Mouse (Mus musculus) lung, embryonic 15.5 days (tissue): ENCODE measurements around the gene Golga5. TPM values are rescaled to one million over a fixed set of nuclear protein-coding genes. Genes with fewer than 3 reads are reported as not detected.

Experiments used
- ATAC-seq: fragments of 200-750 bp; cut with Nextera tagmentation; 2 replicates; pipeline ENCODE4 v1.8.0; 2017; ENCODE audit warnings: moderate number of reproducible peaks, borderline replicate concordance; ENCODE audit not compliant: low FRiP score, low TSS enrichment; ENCODE audit errors: extremely low read depth
- H3K27ac ChIP-seq: fragments of 300-500 bp; sonication (generic); 2 replicates; pipeline ENCODE4 v1.5.1; 2015; ENCODE audit warnings: moderate library complexity, mild to moderate bottlenecking, inconsistent platforms
- H3K27me3 ChIP-seq: fragments of 300-500 bp; sonication (generic); 2 replicates; pipeline ENCODE4 v1.6.1; 2015; ENCODE audit warnings: inconsistent platforms
- H3K36me3 ChIP-seq: fragments of 300-500 bp; sonication (generic); 2 replicates; pipeline ENCODE4 v1.6.1; 2015; ENCODE audit warnings: inconsistent platforms
- H3K4me1 ChIP-seq: fragments of 300-500 bp; sonication (generic); 2 replicates; pipeline ENCODE4 v1.6.1; 2015; ENCODE audit warnings: inconsistent platforms
- H3K4me2 ChIP-seq: fragments of 300-500 bp; sonication (generic); 2 replicates; pipeline ENCODE4 v1.6.1; 2015; ENCODE audit warnings: inconsistent platforms, mild to moderate bottlenecking, moderate library complexity
- H3K4me3 ChIP-seq: fragments of 300-500 bp; sonication (generic); 2 replicates; pipeline ENCODE4 v1.5.1; 2015; ENCODE audit warnings: mild to moderate bottlenecking, inconsistent platforms
- H3K9ac ChIP-seq: fragments of 300-500 bp; sonication (generic); 2 replicates; pipeline ENCODE4 v1.6.1; 2015; ENCODE audit warnings: inconsistent platforms
- H3K9me3 ChIP-seq: fragments of 300-500 bp; sonication (generic); 2 replicates; pipeline ENCODE4 v1.6.1; 2016; ENCODE audit warnings: inconsistent platforms
- WGBS: fragments of 180-500 bp; shearing (Covaris S2); methylation state at CpG from one replicate; pipeline ENCODE4 v1.1.7; 2015; 5-methylcytosine and 5-hydroxymethylcytosine counted together
- polyA plus RNA-seq: library from polyadenylated mRNA; unstranded; fragments of >200 nt; fragmentation: Nextera tagmentation; extraction: Ambion mirVana; gene quantifications from 2 replicates; pipeline ENCODE4 v1.2.1, GENCODE M21; 2015

Golga5 gene
- polyA plus RNA-seq = 31.3 and 33.6 TPM in 2 replicates

DNA sequence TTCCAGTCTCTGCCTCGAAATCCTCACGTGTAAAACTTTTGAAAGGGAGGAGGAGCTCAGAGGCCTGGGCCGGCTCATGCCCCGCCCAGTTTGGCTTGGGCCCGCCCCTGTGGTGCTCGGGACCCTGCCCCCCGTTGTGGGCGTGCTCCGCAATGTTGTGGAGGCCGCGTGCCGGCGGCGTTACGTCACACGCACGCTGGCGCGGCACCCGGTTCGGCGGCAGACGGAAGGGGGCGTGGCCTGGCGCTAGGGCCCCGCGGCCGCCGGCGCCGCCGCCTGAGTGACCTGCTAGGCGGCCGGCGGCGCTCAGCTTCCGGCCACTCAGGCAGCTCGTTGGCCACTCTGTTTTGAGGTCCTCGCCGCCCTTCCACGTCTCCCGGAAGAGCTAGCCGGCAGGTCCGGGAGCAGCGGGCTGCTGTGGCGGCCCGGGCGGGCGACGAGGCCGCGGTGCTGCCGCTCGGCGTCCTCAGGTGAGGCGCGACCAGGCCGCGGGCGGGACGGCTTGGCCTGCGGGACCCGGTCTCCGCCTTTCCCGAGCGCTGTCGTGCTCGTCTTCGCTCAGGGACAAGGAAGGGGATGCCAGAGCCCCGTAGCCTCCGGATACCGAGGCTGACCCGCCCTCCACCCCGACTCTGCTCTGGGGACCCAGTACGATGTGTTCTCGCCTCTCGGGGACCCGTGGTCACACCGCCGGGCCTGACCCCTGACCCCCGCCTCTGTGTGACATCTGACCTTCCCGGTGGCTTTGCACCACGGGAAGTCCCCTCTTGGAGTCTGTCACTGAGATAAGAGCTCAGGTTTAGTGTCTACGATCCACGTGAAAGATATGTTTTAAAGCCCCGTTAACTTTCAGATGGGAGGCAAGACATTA lies at the start of gene Golga5:
Gene Golga5, plus strand, starts transcription at position 242 of the 871 bp plus-strand sequence.
- Histone ChIP-seq H3K36me3 (peaks cover 17% of the 10 kb centered on the region), H3K27ac (peak within 1 kb of the TSS; percentile 49), H3K27me3 (no peaks in the 10 kb centered on the region), H3K9ac (peak within 1 kb of the TSS; percentile 87), H3K4me3 (peak within 1 kb of the TSS; percentile 84), H3K9me3 (no peaks in the 10 kb centered on the region), H3K4me2 (peak within 1 kb of the TSS; percentile 85), H3K4me1 (peaks cover 9% of the 10 kb centered on the region)
- WGBS = under 1% methylated on average over 86 of the region's 86 CpGs
- ATAC-seq = peak; percentile 99

GRCm38 (mm10) chr12:102419544-102419943 lies 49.4 kb upstream of the Golga5 start:
- Histone ChIP-seq H3K27ac (peak overlapping the region; percentile 42; the same call in 1 of the 2 replicates), H3K9me3 (no peaks in the 10 kb centered on the region), H3K36me3 (peaks cover 6% of the 10 kb centered on the region; the same call in 1 of the 2 replicates), H3K9ac (no peak overlapping the region), H3K4me2 (no peak overlapping the region), H3K4me3 (no peak overlapping the region), H3K27me3 (no peaks in the 10 kb centered on the region), H3K4me1 (peaks cover 27% of the 10 kb centered on the region)
- 53% methylated on average over 3 of the region's 3 CpGs for WGBS
- no peak for ATAC-seq

DNA sequence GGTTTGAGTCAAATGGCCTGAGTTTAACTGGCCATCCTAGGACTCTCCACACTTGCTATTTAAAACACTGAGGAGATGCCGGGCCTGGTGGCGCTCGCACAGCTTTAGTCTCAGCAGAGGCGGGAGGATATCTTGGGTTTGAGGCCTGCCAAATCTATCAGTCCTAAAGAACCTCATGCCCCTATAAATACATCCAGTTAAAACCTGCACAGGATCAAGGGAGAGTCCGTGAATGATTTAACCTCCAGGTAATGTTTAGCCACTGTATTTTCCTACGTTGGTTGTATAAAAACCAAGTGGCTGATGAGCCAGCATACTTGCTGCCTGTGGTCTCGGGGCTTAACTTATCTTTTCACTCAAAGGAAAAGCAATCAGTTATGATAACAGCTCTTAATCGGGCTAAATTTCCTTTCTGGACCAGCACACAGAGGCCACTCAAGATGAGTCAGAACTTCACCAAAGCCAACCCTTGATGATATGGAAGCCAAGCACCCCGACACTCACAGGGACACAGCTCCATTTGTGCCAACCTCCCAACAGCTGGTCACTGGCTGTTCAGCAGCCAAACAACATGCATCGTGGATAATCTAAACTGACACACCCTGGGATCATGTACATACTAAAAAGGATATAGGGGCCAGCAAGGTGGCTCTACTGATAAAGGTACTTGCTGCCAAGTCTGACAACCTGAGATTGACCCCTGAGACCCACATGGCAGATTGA lies 48.6 kb upstream of the Golga5 start:
- Histone ChIP-seq H3K36me3 (peaks cover 6% of the 10 kb centered on the region; the same call in 1 of the 2 replicates), H3K9ac (no peak overlapping the region), H3K27ac (no peak overlapping the region; the same call in 1 of the 2 replicates), H3K27me3 (no peaks in the 10 kb centered on the region), H3K4me1 (peaks cover 31% of the 10 kb centered on the region), H3K4me3 (no peak overlapping the region), H3K4me2 (no peak overlapping the region), H3K9me3 (no peaks in the 10 kb centered on the region)
- 73% methylated on average over 10 of the region's 10 CpGs for WGBS
- ATAC-seq = no peak

DNA sequence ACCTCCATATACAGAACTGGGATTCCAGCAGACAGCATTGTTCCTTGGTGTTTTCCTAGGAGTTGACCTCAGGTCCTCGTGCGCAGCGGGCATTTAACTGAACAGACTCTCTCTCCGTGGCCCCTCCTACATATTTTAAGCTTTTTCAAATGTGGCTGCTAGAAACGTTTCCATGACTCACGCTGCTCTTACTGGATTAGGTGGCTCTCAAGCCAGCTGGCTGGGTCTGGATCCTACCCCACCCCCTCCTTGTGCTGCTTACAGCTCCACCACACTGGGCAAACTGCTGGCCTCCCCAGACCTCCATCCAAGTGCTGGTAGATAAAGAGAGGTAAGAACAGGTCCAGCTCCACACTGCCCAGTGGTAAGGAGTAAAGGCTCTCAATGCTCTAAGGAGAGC lies 46.9 kb upstream of the Golga5 start:
- peak; percentile 47; the same call in 1 of the 2 replicates for ATAC-seq
- H3K27ac ChIP-seq = peak overlapping the region; percentile 58
- H3K27me3 ChIP-seq = no peaks in the 10 kb centered on the region

GRCm38 (mm10) chr12:102422623-102423320 lies 46.2 kb upstream of the Golga5 start:
- no peak for ATAC-seq
- no peak overlapping the region for H3K4me2 ChIP-seq

More for the DNA sequence above, 46.9 kb upstream of the Golga5 start:
- peaks cover 9% of the 10 kb centered on the region; the same call in 1 of the 2 replicates for H3K36me3 ChIP-seq
- H3K4me1 ChIP-seq = peaks cover 22% of the 10 kb centered on the region
- H3K9me3 ChIP-seq = no peaks in the 10 kb centered on the region
- 55% methylated on average over 6 of the region's 6 CpGs for WGBS
- H3K4me3 ChIP-seq = no peak overlapping the region
- no peak overlapping the region for H3K4me2 ChIP-seq
- no peak overlapping the region for H3K9ac ChIP-seq

GRCm38 (mm10) chr12:102423625-102424024 lies 45.3 kb upstream of the Golga5 start:
- H3K4me2 ChIP-seq = no peak overlapping the region

More at GRCm38 (mm10) chr12:102422623-102423320, 46.2 kb upstream of the Golga5 start:
- Histone ChIP-seq H3K27ac (no peak overlapping the region), H3K36me3 (peaks cover 9% of the 10 kb centered on the region; the same call in 1 of the 2 replicates), H3K9me3 (no peaks in the 10 kb centered on the region), H3K4me3 (no peak overlapping the region), H3K9ac (no peak overlapping the region), H3K4me1 (peaks cover 19% of the 10 kb centered on the region), H3K27me3 (no peaks in the 10 kb centered on the region)
- WGBS = 75% methylated on average over 11 of the region's 11 CpGs

GRCm38 (mm10) chr12:102424456-102424855 lies 44.5 kb upstream of the Golga5 start:
- ATAC-seq = no peak
- Histone ChIP-seq H3K9ac (no peak overlapping the region), H3K9me3 (no peaks in the 10 kb centered on the region), H3K4me3 (no peak overlapping the region), H3K27ac (0 out of 2 replicates have a peak overlapping the region, but pooled peaks have one; percentile 5), H3K4me2 (no peak overlapping the region), H3K27me3 (no peaks in the 10 kb centered on the region), H3K36me3 (peaks cover 9% of the 10 kb centered on the region; the same call in 1 of the 2 replicates), H3K4me1 (peaks cover 17% of the 10 kb centered on the region)
- WGBS = 45% methylated on average over 2 of the region's 2 CpGs

More at GRCm38 (mm10) chr12:102423625-102424024, 45.3 kb upstream of the Golga5 start:
- Histone ChIP-seq H3K36me3 (peaks cover 9% of the 10 kb centered on the region; the same call in 1 of the 2 replicates), H3K4me3 (no peak overlapping the region), H3K9me3 (no peaks in the 10 kb centered on the region), H3K27me3 (no peaks in the 10 kb centered on the region), H3K4me1 (peaks cover 19% of the 10 kb centered on the region), H3K9ac (no peak overlapping the region), H3K27ac (no peak overlapping the region)
- WGBS = 85% methylated on average over 8 of the region's 8 CpGs
- ATAC-seq = no peak

GRCm38 (mm10) chr12:102425048-102425578 lies 43.8 kb upstream of the Golga5 start:
- no peaks in the 10 kb centered on the region for H3K27me3 ChIP-seq
- ATAC-seq = 0 out of 2 replicates have a peak, but pooled peaks have one; percentile 41
- H3K9me3 ChIP-seq = no peaks in the 10 kb centered on the region
- peaks cover 11% of the 10 kb centered on the region; the same call in 1 of the 2 replicates for H3K4me1 ChIP-seq
- peaks cover 9% of the 10 kb centered on the region; the same call in 1 of the 2 replicates for H3K36me3 ChIP-seq
- H3K9ac ChIP-seq = no peak overlapping the region
- H3K4me3 ChIP-seq = no peak overlapping the region
- no peak overlapping the region for H3K4me2 ChIP-seq
- 0 out of 2 replicates have a peak overlapping the region, but pooled peaks have one; percentile 5 for H3K27ac ChIP-seq
- WGBS = 61% methylated on average over 4 of the region's 4 CpGs

DNA sequence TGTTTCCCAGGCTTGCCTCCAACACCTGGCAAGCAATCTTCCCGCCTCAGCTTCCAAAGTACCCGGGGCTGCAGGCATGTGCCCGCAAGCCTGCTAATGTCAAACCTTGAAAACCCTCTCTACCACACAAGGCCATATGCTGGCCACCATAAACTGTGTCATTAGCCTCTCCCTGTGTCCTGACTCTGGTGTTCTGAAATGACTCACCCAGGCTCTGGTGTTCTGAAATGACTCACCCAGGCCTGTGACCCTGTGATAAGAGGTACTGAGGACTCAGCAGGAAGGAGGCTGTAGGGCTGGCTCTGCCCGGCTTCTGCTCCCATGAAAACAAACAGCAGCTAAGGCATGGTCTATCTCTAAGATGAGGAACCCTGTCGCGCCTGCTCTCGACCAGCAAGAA lies 42.6 kb upstream of the Golga5 start:
- H3K4me3 ChIP-seq = no peak overlapping the region
- no peak overlapping the region for H3K9ac ChIP-seq
- H3K9me3 ChIP-seq = no peaks in the 10 kb centered on the region
- no peak for ATAC-seq
- H3K4me2 ChIP-seq = no peak overlapping the region
- no peak overlapping the region for H3K27ac ChIP-seq
- WGBS = 93% methylated on average over 7 of the region's 7 CpGs
- H3K27me3 ChIP-seq = no peaks in the 10 kb centered on the region
- peaks cover 9% of the 10 kb centered on the region; the same call in 1 of the 2 replicates for H3K36me3 ChIP-seq
- H3K4me1 ChIP-seq = 0 out of 2 replicates have a peak, but pooled peaks cover 6% of the 10 kb centered on the region

GRCm38 (mm10) chr12:102429656-102430055 lies 39.3 kb upstream of the Golga5 start:
- H3K36me3 ChIP-seq = 0 out of 2 replicates have a peak, but pooled peaks cover 3% of the 10 kb centered on the region
- 0 out of 2 replicates have a peak, but pooled peaks cover 9% of the 10 kb centered on the region for H3K4me1 ChIP-seq
- no peak overlapping the region for H3K9ac ChIP-seq
- 89% methylated on average over 5 of the region's 5 CpGs for WGBS
- no peak overlapping the region for H3K27ac ChIP-seq
- no peak overlapping the region for H3K4me2 ChIP-seq
- H3K4me3 ChIP-seq = no peak overlapping the region
- no peak for ATAC-seq
- H3K9me3 ChIP-seq = no peaks in the 10 kb centered on the region
- no peaks in the 10 kb centered on the region for H3K27me3 ChIP-seq

- Histone ChIP-seq H3K27ac (no peak overlapping the region), H3K4me1 (0 out of 2 replicates have a peak, but pooled peaks cover 5% of the 10 kb centered on the region), H3K36me3 (0 out of 2 replicates have a peak, but pooled peaks cover 3% of the 10 kb centered on the region), H3K9ac (no peak overlapping the region), H3K9me3 (no peaks in the 10 kb centered on the region), H3K4me3 (no peak overlapping the region), H3K27me3 (no peaks in the 10 kb centered on the region), H3K4me2 (no peak overlapping the region)
- 84% methylated on average over 4 of the region's 4 CpGs for WGBS
- ATAC-seq = no peak
Measured at GRCm38 (mm10) chr12:102430228-102430627, 38.7 kb upstream of the Golga5 start.
